Comparison of ENCODE assay signal across 16 mouse cellular contexts in genomic region chr11:50648143-50648807, GRCm38 (mm10). TPM values are rescaled to one million over a fixed set of nuclear protein-coding genes. Genes with fewer than 3 reads are reported as not detected.
"Had no signal": no experiment of that assay in that cellular context is flagged by ENCODE, and none has a peak within 500 bp of the region (broad histone marks: within the 10 kb centered on the region; RNA-seq: fewer than 3 reads in every experiment).

No protein-coding gene starts in this region.

- DNase-seq: kidney, adult 18-20 months; kidney, adult 9 months; kidney, postnatal 14 days; kidney, postnatal 4 days; left cerebral cortex, postnatal 4 days; liver, postnatal 0 days; midbrain, embryonic 14.5 days; thymus, adult 18-20 months; thymus, postnatal 36 days had no signal

- H3K4me2 ChIP-seq: limb, embryonic 12.5 days; limb, embryonic 15.5 days; liver, embryonic 11.5 days; midbrain, embryonic 11.5 days had no signal

- ATAC-seq: liver, postnatal 0 days had no signal

- H3K27me3 ChIP-seq: limb, embryonic 12.5 days; limb, embryonic 15.5 days had no signal

- H3K4me1 ChIP-seq: limb, embryonic 12.5 days had no signal

- H3K27ac ChIP-seq: limb, embryonic 12.5 days; limb, embryonic 15.5 days; liver, embryonic 14.5 days had no signal

- H3K36me3 ChIP-seq: limb, embryonic 12.5 days; limb, embryonic 15.5 days had no signal

- H3K4me3 ChIP-seq: limb, embryonic 12.5 days; limb, embryonic 15.5 days had no signal

- H3K9ac ChIP-seq: limb, embryonic 12.5 days; limb, embryonic 15.5 days; liver, embryonic 14.5 days; liver, postnatal 0 days had no signal

RNA-seq across cellular contexts. Expression of gene Adamts2, which starts 46.4 kb away (rescaled TPM):
- total RNA-seq: megakaryocyte progenitor cell, adult 5-6 weeks; megakaryocyte-erythroid progenitor cell, adult 5-6 weeks had no signal
